Mouse (Mus musculus) liver, postnatal 0 days (tissue): ENCODE results near the gene Rbfox3.

ENCODE experiments used
- CTCF ChIP-seq: sonication (generic); IDR thresholded peaks from 2 replicates; pipeline ENCODE4 v1.5.1; 2016; ENCODE audit warnings: antibody characterized with exemption, low read depth
- EP300 ChIP-seq: IDR thresholded peaks from 2 replicates; pipeline ENCODE4 v1.6.1; 2016; ENCODE audit warnings: antibody characterized with exemption, low read depth, mild to moderate bottlenecking

- TF ChIP-seq CTCF (no peak), EP300 (no peak)
These were observed 31.8 kb downstream of the Rbfox3 start for GRCm38 (mm10) chr11:118879466-118880150.
